Mouse (Mus musculus): Measurements from ENCODE around the gene Slc25a27.

The Slc25a27 gene

GRCm38 (mm10) chr17:43645136-43645535 is 21.9 kb downstream of the Slc25a27 start:
- peak; percentile 42 for DNase-seq

GRCm38 (mm10) chr17:43644375-43644774 is 22.6 kb downstream of the Slc25a27 start:
- no peak for DNase-seq

DNA sequence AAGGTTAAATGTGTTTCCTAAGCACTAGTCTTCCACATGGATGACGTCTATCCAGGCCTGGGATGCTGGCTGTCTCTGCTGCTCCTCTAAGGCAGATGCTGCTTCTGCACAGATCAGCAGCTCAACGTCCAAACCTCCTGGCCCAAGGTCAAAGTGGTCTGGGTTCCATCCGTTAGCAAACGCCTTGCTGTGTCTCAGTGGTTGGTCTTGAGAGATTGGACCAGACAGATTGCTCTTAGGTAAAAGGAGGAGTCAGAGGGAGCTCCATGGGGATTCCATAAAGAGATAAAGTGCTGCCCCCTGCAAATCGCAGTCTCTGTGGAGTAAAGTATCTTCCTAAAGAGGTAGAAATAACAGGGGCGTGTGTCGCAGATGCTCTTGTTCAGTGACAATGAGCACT is 23.8 kb downstream of the Slc25a27 start:
- DNase-seq, result no peak

DNA sequence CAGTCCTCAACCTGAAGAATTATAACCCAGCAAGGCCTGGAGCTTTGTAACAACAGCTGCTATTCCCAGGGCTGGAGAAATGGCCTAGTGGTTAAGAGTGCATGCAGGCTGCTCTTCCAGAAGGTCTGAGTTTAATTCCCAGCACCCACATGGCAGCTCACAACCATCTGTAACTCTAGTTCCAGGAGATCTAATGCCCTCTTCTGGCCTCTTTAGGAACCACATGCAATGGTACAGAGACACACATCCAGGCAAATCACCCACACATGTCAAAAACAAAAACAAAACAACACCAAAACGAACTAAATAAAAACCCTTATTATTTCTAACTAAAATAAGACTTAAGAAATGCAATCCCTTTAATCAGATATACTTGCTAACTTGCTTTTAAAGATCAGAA is 26.2 kb downstream of the Slc25a27 start:
- no peak for DNase-seq

GRCm38 (mm10) chr17:43637146-43637545 is 29.9 kb downstream of the Slc25a27 start:
- no peak for DNase-seq

GRCm38 (mm10) chr17:43630427-43630760 is 36.6 kb downstream of the Slc25a27 start:
- no peak for DNase-seq

- DNase-seq, result no peak
Measured at GRCm38 (mm10) chr17:43629496-43630426, 37.3 kb downstream of the Slc25a27 start, which contains the start of gene Tdrd6. TSS of gene Tdrd6 (minus strand) at chr17:43630299.

DNA sequence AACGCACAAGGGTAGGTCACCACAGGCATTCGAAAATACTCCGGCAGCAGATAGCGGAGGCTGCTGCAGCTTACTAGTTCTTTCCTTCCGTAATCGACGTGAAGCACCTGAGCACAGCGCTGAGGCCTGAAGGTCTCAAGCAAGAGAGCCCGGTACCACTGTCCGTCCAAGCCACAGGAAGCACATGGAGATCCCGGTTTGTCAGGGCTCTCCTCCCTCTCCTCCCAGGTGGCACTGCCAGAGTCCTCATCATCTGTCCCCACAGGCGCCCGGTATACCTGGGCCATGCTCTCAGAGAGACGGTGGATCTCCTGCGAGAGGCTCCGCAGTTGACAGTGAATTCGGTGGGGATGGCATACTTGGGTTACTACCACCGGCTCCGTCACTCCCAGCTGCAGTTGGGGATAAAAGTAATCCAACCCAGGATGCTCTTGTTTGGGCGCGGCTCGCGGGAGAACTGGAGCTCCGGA is 38.0 kb downstream of the Slc25a27 start:
- DNase-seq, result no peak

DNA sequence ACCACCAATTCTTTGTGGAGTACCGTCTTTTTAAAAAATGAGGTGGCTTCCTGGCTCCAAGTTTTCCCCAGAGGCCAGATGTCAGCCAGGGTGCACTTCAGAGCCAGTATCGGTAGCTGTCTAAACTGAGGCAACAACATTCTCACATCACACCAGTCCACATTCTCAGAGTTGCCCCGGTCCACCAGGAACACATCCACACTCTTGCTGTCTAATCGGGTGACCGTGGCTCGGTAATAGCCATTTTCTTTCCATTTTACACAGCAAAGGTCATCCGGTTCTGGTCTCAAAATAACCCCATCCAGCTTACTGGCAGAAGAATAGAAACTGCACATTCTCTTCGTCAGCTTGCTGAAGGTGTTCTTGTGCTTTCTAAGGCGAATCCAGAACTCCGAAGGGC is 38.8 kb downstream of the Slc25a27 start:
- no peak for DNase-seq

DNA sequence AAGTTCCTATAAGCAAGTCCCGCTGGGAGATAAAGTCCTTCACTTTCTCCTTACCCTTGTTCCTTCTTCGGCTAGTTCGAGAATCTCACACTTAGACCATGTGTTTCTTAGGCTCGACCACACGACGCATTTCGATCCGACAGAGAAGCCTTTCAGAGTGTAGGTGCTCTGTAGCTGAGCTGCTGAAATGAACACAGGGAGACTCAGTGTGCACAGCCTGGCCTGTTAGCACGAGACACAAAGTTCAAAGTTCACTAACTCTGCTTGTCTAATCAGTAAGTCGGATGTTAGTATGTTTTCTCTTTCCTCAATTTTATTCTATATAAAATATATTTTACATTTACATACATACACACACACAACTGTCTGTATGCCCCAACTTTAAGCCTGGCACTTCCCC is 44.9 kb downstream of the Slc25a27 start:
- DNase-seq, result no peak

GRCm38 (mm10) chr17:43619156-43619555 is 47.9 kb downstream of the Slc25a27 start:
- DNase-seq, result no peak

GRCm38 (mm10) chr17:43612221-43612620 is 54.8 kb downstream of the Slc25a27 start:
- DNase-seq, result no peak

DNA sequence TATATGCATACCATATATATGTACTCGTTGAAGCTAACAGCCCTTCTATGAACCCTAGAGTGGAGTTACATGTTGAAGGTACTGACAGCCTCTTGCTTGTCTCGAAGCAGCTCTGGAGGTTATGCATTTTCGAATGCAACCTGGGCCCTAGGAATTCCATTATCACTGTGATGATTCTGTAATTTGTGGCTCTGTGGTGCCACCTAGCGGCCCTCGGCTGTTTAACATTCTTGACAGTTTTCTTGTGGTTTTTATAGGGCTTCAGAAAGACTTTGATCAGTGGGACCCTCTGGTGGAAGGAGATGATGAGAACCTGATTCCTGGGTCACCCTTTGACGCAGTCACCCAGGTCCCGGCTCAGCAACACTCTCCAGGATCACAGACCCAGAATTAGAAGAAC is 55.4 kb downstream of the Slc25a27 start:
- DNase-seq, result peak; percentile 41

DNA sequence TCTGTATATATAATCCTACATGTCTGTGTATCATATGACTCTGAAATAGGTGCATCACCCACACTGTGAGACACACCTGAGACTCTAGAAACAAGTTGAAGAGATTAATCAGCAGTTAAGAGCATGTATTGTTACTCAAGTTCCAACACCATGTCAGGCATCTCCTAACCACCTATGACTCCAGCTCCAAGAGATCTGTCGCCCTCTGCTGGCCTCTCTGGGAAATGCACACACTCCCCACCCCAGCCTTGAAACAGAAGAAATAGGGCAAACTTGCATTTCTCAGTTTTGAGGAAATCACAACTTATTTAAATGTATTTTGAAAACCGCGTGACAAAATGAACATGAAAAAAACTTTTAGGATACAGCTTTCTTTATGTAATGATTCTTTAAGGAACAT is 60.3 kb downstream of the Slc25a27 start:
- DNase-seq, result peak; percentile 67

- DNase-seq, result no peak
Measured at GRCm38 (mm10) chr17:43598706-43599105, 68.3 kb downstream of the Slc25a27 start.

- DNase-seq, result no peak
Measured at GRCm38 (mm10) chr17:43597742-43598141, 69.3 kb downstream of the Slc25a27 start.

GRCm38 (mm10) chr17:43592296-43593291 is 74.4 kb downstream of the Slc25a27 start:
- no peak for DNase-seq

Data from thymus, postnatal 25 days (tissue).